Mouse (Mus musculus) limb, embryonic 11.5 days (tissue): ENCODE data around the gene Thtpa. TPM values are rescaled to one million over a fixed set of nuclear protein-coding genes. Genes with fewer than 3 reads are reported as not detected.

Experiments used
- ATAC-seq: fragments of 200-750 bp; cut with Nextera tagmentation; 2 replicates; pipeline ENCODE4 v1.8.0; 2017; ENCODE audit warnings: low read depth; ENCODE audit not compliant: insufficient number of reproducible peaks, low FRiP score, low TSS enrichment
- DNase-seq: peaks from one replicate; pipeline ENCODE4 v3.0.0-alpha.2; 2015; ENCODE audit warnings: low spot score
- H3K27ac ChIP-seq: fragments of 300-500 bp; sonication (generic); replicated peaks from 2 replicates; pipeline ENCODE4 v1.5.1; 2014; ENCODE audit warnings: low read depth, mild to moderate bottlenecking, low read length
- H3K27me3 ChIP-seq: fragments of 300-500 bp; sonication (generic); 2 replicates; pipeline ENCODE4 v1.6.1; 2014; ENCODE audit warnings: mild to moderate bottlenecking, low read length, mixed read lengths; ENCODE audit not compliant: control insufficient read depth, insufficient read depth
- H3K36me3 ChIP-seq: fragments of 300-500 bp; sonication (generic); 2 replicates; pipeline ENCODE4 v1.6.1; 2014; ENCODE audit warnings: mild to moderate bottlenecking, low read length, moderate library complexity, mixed read lengths; ENCODE audit not compliant: control insufficient read depth, insufficient read depth
- H3K4me1 ChIP-seq: fragments of 300-500 bp; sonication (generic); 2 replicates; pipeline ENCODE4 v1.6.1; 2014; ENCODE audit warnings: low read length, mixed read lengths; ENCODE audit not compliant: control insufficient read depth, insufficient read depth
- H3K4me2 ChIP-seq: fragments of 300-500 bp; sonication (generic); 2 replicates; pipeline ENCODE4 v1.6.1; 2014; ENCODE audit warnings: low read depth, mild to moderate bottlenecking, moderate library complexity; ENCODE audit not compliant: severe bottlenecking
- H3K4me3 ChIP-seq: fragments of 300-500 bp; sonication (generic); 2 replicates; pipeline ENCODE4 v1.5.1; 2014; ENCODE audit warnings: low read depth, low read length
- H3K9ac ChIP-seq: fragments of 300-500 bp; sonication (generic); 2 replicates; pipeline ENCODE4 v1.6.1; 2014; ENCODE audit warnings: mild to moderate bottlenecking, low read length
- H3K9me3 ChIP-seq: fragments of 300-500 bp; sonication (generic); 2 replicates; pipeline ENCODE4 v1.6.1; 2016; ENCODE audit warnings: low read length; ENCODE audit not compliant: control insufficient read depth
- WGBS: fragments of 180-500 bp; shearing (Covaris S2); extraction: QIAGEN DNeasy Blood & Tissue Kit; methylation state at CpG from one replicate; pipeline ENCODE4 v1.1.7; 2014; 5-methylcytosine and 5-hydroxymethylcytosine counted together
- polyA plus RNA-seq: library from polyadenylated mRNA; unstranded; fragments of >200 nt; fragmentation: Nextera tagmentation; extraction: Ambion mirVana; gene quantifications from 2 replicates; pipeline ENCODE4 v1.2.1, GENCODE M21; 2014

The Thtpa gene
- polyA plus RNA-seq, 1 experiment from 2014 or later = 23.1 TPM

DNA sequence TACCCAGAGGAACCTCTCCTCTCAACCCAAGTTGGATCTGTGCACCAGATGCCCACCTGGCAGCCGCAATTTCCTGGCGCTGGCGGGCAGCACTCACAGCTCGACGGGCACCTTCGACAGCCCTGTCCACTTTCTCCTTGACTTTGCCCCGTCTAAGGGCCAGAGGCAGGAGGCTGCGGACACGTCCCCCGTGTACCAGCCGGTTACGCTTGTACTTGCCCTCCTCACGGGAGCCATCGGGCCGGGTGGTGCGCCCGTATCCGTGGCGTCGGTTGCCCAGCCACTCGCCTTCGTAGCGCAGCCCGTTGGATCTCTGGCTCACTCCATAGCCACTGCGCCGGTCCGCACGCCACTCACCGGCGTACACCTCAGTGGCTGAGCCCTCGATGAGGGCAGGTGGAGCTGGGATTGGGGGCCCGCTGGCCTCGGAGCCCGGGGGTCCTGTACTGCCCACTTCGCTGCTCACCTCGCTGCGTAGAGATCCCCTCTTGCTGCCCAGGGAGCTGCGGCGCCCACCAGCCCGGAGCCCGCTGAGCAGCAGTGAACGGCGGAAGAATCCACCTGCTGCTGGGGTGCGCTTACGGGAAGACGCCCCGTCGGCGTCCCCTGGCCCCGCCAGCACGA lies 18.9 kb downstream of the Thtpa start:
- Histone ChIP-seq H3K9ac (no peak overlapping the region), H3K4me3 (no peak overlapping the region), H3K9me3 (no peaks in the 10 kb centered on the region), H3K36me3 (no peaks in the 10 kb centered on the region), H3K27me3 (peaks cover 66% of the 10 kb centered on the region), H3K27ac (no peak overlapping the region), H3K4me2 (no peak overlapping the region), H3K4me1 (peaks cover 10% of the 10 kb centered on the region)
- ATAC-seq = no peak
- 75% methylated on average over 45 of the region's 51 CpGs for WGBS
- DNase-seq = no peak

- Histone ChIP-seq H3K27me3 (peaks cover 65% of the 10 kb centered on the region), H3K9me3 (no peaks in the 10 kb centered on the region), H3K36me3 (no peaks in the 10 kb centered on the region), H3K27ac (no peak overlapping the region), H3K4me3 (peak overlapping the region; percentile 60; the same call in 1 of the 2 replicates), H3K9ac (no peak overlapping the region), H3K4me1 (peaks cover 4% of the 10 kb centered on the region), H3K4me2 (no peak overlapping the region; the same call in 1 of the 2 replicates)
- ATAC-seq = no peak
- WGBS = 11% methylated on average over 26 of the region's 26 CpGs
- DNase-seq = no peak
These were observed 19.5 kb downstream of the Thtpa start for GRCm38 (mm10) chr14:55113975-55114645.

DNA sequence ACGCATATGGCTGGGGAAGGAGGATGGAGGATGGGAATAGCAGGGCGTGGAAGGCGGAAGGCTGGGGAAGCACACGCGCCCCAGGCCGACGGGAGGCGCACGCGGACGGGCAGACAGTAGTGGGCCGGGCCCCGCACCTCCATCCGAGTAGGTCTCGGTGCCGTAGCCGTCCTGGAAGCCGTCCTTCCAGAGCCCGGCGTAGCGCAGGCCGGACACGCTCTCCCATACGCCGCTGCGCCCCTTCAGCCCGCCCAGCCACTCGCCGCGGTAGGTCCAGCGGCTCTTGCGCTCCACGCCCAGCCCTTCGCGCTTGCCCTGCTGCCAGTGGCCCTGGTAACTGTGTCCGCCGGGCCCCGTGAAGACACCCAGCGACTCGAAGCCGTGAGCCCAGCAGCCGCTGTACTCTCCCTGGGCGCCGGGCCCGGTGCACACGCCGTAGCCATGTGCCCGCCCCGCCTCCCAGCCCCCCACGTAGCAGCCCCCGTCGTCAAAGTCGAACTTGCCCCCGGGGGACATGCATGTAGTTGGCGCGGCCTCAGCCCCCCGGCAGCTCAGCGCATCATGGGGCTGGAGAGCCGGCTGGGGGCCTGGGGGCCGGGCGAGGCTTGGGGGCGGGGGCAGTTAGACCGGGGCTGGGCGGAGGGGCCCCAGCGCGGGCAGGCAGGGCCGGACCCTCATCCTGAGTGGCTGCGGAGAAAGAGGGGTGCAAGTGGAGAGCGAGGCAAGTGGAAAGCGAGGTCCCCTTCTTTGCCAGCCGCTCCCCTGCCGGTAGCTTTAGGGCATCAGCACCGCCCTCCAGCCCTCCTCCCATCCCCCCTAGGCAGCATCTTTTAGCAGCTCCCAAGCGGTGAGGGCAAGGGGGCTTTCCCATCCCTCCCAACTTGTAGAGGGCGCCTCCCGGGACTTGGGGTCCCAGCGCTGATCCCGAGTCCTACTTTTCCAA lies 20.4 kb downstream of the Thtpa start:
- DNase-seq = peak; percentile 65
- ATAC-seq = peak; percentile 19; the same call in 1 of the 2 replicates
- H3K27me3 ChIP-seq = peaks cover 57% of the 10 kb centered on the region
- H3K4me1 ChIP-seq = no peaks in the 10 kb centered on the region
- H3K4me3 ChIP-seq = peak overlapping the region; percentile 60
- WGBS = under 1% methylated on average over 63 of the region's 78 CpGs
- no peaks in the 10 kb centered on the region for H3K9me3 ChIP-seq
- peak overlapping the region; percentile 52 for H3K9ac ChIP-seq
- peak overlapping the region; percentile 83 for H3K4me2 ChIP-seq
- no peaks in the 10 kb centered on the region for H3K36me3 ChIP-seq
- H3K27ac ChIP-seq = no peak overlapping the region

DNA sequence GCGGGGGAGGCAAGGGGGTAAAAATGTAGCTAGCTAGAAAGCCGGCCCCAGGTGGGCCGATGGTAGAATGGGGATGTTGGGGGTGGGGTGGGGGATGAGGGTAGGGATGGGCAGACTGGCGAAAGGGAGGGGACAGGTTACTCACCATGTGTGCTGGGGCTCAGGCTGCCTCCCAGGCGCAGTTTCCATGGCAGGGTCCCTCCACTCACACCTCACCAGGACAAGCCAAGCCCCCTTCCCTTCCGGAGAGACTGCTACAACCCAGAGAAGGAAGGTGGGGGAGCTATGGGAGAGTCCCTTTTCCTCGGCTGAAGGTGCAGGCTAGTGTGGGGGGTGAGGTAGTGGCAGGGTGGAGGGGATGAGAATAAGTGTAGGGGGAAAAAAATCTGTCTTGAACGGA lies 21.3 kb downstream of the Thtpa start:
- WGBS = 2% methylated on average over 8 of the region's 8 CpGs
- Histone ChIP-seq H3K36me3 (no peaks in the 10 kb centered on the region), H3K4me3 (peak overlapping the region; percentile 60; the same call in 1 of the 2 replicates), H3K27ac (no peak overlapping the region), H3K27me3 (peaks cover 50% of the 10 kb centered on the region), H3K4me1 (no peaks in the 10 kb centered on the region), H3K9me3 (no peaks in the 10 kb centered on the region), H3K9ac (no peak overlapping the region), H3K4me2 (peak overlapping the region; percentile 83; the same call in 1 of the 2 replicates)
- ATAC-seq = no peak
- DNase-seq = no peak

- no peak for DNase-seq
- H3K36me3 ChIP-seq = no peaks in the 10 kb centered on the region
- peak within 1 kb of the TSS; percentile 83; the same call in 1 of the 2 replicates for H3K4me2 ChIP-seq
- H3K27ac ChIP-seq = no peak within 1 kb of the TSS
- no peak for ATAC-seq
- peaks cover 49% of the 10 kb centered on the region for H3K27me3 ChIP-seq
- no peak within 1 kb of the TSS for H3K9ac ChIP-seq
- no peaks in the 10 kb centered on the region for H3K4me1 ChIP-seq
- H3K4me3 ChIP-seq = no peak within 1 kb of the TSS
- 4% methylated on average over 21 of the region's 21 CpGs for WGBS
- no peaks in the 10 kb centered on the region for H3K9me3 ChIP-seq
These were observed 22.0 kb downstream of the Thtpa start, which contains the start of gene Jph4 for GRCm38 (mm10) chr14:55116425-55117200. Jph4 (minus strand) TSS chr14:55116935.

DNA sequence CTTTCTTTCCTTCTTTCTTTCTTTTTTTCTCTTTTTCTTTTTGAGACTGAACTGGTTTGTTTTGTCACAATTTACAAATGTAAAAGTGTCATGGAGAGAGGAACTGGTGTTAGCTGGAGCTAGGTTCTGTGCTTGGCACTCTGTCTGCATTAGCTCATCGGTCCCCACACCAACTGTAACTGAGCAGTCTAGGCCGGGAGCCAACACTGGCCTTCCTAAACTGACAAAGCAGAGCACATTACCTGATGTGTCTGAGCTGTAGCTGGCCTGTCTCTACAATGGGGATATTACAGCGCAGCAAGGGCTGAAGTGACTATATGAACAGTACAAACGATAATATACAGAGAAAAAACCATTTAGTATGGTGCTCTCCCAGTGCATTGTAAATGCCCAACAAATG lies 24.3 kb downstream of the Thtpa start:
- ATAC-seq = no peak
- 82% methylated on average over 4 of the region's 4 CpGs for WGBS
- Histone ChIP-seq H3K36me3 (no peaks in the 10 kb centered on the region), H3K4me1 (peaks cover 8% of the 10 kb centered on the region; the same call in 1 of the 2 replicates), H3K27ac (no peak overlapping the region), H3K27me3 (peaks cover 37% of the 10 kb centered on the region), H3K9ac (no peak overlapping the region), H3K4me2 (no peak overlapping the region), H3K9me3 (no peaks in the 10 kb centered on the region), H3K4me3 (no peak overlapping the region)
- DNase-seq = no peak

- no peak overlapping the region for H3K9ac ChIP-seq
- no peaks in the 10 kb centered on the region for H3K36me3 ChIP-seq
- no peak for ATAC-seq
- no peak for DNase-seq
- 72% methylated on average over 4 of the region's 4 CpGs for WGBS
- peaks cover 30% of the 10 kb centered on the region for H3K27me3 ChIP-seq
- H3K4me1 ChIP-seq = peaks cover 8% of the 10 kb centered on the region; the same call in 1 of the 2 replicates
- H3K4me3 ChIP-seq = no peak overlapping the region
- H3K4me2 ChIP-seq = no peak overlapping the region
- no peak overlapping the region for H3K27ac ChIP-seq
- no peaks in the 10 kb centered on the region for H3K9me3 ChIP-seq
These were observed 25.0 kb downstream of the Thtpa start for GRCm38 (mm10) chr14:55119421-55120134.
